Mouse (Mus musculus) testis, postnatal 10 days (tissue): Measurements from ENCODE around the gene Tssk3.
"Not testable (repeated sequence)": the region's sequence is repeated elsewhere in the genome, so short reads cannot be mapped to it uniquely, and the experiment has no call there.

ENCODE experiments used
- DNase-seq: peaks from one replicate; pipeline ENCODE4 v3.0.0; 2021; ENCODE audit warnings: low spot score

The Tssk3 gene

DNA sequence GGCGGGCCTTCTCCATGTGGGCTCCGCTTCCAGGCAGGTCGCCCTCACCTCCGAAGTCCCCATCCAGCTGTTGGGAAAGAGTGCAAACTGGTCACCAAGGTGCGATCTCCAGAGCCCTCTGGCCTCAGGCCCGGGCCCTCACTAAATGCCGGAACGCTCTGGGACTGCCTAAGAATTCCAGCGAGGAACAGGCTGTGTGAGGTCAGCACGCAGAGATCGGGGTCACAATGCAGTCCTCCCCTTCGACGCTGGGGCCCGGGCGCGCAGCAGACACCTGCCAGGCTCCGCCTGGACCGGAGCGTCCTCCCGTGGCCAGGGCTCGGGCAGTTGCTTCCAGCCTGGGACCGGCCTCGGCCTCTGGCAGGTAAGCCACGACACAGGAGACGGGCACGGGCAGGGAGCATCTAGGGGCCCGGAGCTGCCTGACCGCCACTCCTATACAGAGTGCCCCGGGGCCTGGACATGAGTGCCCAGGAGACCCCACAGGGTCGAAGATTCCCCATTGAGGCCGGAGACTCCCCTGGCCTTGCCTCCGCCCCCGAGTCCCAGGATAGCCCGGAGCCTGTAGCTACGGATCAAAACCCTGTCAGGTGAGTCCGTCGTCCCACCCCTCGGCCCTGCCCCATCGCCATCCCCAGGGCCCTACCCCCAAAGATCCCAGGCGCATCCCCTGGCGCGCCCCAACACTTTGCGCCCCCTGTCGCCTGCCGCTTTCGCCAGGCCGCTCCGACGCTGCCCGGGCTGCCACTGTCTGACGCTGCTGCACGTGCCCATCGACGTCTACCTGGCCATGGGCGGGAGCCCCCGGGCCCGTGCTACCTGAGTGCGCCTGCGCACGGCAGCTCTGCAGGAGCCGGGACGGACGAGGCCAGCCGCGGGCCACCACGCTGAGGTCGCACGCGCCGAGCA is at the start of gene Tssk3, which contains the start of gene Fam229a:
Gene Tssk3 (minus strand): TSS at position 51 of the 909 bp plus-strand sequence.
Gene Fam229a (plus strand): TSS at position 219 of the 909 bp plus-strand sequence.
- DNase-seq: peak; percentile 70

- DNase-seq: peak; percentile 53
These were observed 49.2 kb upstream of the Tssk3 start for GRCm38 (mm10) chr4:129540012-129540411.

DNA sequence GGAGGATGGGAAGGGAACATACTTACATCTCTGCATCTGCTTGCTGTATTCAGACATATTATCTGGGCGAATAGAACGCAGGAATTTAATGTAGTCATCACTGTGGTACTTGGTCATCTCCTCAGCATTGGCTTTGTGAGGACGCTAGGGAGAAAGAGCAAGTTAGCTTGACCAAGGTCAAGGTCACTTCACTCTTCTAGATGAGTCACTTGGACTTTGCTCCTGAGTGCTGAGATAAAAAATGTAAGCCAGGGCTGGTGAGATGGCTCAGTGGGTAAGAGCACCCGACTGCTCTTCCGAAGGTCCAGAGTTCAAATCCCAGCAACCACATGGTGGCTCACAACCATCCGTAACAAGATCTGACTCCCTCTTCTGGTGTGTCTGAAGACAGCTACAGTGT is 38.1 kb upstream of the Tssk3 start:
- not testable (repeated sequence) for DNase-seq

DNA sequence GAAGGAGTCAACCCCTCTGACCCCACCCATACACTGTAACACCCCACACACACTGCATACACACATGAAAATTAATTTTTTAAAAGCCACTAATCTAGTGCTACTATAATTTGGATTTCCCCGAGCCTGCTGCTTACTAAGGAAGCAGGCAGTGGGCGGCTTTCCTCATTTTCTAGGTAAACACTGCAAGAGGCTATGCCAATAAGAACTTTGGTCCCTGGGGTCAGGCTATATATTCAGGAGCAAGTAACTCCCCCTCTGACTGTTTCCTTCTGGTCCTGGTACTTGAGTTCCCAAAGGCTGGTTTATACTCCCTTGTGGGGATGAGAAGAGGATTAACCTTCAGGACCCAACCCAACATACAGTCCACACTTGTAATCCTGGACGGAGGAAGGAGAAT is 35.1 kb upstream of the Tssk3 start:
- DNase-seq: no peak

DNA sequence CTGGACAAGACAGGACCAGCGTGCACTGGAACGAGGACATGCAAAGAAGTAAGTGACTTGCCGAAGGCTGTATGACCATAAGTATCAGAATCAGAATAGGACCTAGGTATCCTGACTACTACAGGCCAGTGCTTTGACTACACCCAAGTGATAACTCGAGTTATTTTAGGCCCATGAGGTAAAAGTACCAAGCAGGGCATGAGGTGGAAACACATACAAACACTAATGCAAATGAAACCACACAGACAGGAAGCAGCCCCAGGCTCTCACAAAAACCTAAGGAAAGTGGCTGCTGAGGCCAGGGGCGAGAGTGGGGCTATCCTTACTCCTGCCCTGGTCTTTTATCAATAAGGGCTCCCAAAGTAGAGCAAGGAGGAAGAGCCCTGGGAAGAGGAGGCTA is 34.5 kb upstream of the Tssk3 start:
- no peak for DNase-seq

DNA sequence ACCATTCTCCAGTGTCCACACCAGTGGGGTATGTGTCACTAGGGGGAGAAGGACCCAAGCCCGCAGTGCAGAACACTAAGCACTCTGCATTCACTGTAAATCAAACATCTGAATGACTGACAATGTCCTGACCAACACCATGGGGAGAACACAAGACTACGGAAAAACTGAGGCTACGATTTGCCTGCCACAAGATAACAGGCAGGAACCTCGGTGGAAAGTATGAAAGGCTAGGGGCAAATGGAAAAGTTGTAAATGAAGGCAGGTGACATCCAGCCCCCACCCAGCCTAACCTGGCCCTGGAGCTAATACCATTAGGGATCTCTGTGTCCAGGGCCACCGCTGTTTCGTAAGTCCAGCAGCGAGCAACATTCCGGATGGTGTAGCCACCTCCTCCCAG is 27.7 kb upstream of the Tssk3 start:
- DNase-seq: no peak

- no peak for DNase-seq
These were observed 26.1 kb upstream of the Tssk3 start for GRCm38 (mm10) chr4:129516925-129517324.

- peak; percentile 90 for DNase-seq
These were observed 23.6 kb upstream of the Tssk3 start for GRCm38 (mm10) chr4:129514300-129514898.

DNA sequence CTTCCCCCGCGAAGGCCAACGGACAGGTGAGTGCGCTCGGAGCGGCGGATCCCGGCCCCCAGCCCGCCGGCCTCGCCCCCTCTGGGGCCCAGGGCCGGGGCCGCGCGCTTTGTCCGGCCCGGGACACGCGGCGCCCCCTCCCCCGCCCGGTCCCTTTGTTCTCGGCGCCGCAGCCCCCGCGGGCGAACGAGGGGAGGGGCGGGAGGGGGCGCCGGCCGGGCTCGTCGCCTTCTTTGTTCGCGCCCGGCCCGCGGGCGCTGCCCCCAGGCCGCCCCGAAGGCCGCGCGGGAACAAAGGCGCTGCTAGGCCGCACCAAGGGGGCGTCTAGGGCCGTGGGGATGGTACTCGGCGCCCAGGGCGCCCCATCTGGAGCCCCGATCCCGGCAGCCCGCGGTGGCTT is 23.1 kb upstream of the Tssk3 start:
- DNase-seq: peak; percentile 70

DNA sequence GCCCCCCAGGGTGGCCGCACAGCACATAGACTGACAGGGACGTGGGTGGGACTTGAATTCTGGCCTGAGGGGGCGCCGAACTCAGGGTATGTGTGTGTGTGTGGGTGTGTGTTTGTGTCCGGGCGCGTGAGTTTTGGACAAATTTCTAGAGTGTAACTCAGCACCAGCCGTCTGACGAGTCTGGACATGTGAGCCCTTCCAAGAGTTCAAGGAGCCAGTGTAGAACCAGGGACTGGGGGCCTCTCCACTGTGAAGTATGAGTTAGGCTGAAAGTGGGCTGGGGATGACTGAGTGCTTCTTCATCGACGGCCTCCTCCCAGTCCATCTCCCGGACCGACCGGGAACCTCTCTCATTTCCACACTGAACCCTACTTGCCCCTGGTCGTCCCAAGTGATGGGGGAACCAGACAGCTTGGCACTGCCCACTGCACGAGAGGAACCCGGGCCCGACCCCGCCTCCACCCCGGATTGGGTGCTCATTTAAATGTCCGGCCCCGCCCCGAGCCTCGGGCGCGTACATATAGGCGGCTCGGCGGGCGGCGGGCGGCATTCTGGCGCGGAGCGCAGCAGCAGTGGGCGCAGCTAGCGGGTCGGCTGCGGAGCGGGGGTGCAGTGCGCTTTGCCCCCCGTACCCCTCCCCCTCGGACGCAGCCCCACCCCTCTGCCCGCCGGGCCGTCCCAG is 22.4 kb upstream of the Tssk3 start, which contains the start of gene Marcksl1:
Gene Marcksl1 (plus strand): TSS at position 496 of the 682 bp plus-strand sequence.
- DNase-seq: peak; percentile 97

DNA sequence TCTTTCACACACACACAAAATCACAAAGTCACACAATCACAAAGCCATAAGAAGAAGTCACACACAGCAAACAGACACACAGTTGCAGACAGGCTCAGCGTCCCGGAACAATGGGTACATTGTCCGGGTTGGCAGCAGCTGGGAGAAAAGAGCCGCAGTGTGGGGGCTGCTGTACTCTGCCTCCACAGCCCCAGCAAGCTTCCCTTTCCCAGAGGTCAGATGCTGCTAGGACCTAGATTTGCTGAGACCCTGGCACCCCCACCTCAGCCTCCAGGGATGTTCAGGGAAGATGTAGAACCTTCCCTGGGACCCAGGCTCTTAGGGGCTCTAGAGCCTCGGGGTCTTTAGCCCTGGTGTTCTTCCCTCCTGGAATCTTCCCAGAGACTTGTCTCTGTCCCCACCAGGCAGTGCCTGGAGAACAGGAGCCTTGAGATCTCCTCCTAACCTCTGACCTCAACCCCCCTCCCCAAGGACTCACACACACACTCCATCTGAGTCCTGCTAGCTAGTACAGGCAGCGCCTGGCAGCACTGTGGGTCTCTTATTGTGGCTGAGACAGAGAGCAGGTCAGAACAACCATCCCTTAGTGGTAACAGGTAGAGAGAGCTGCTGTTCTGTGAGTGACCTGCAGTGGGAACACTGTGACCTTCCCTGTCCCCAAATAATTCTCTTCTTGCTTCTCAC is 20.7 kb upstream of the Tssk3 start:
- DNase-seq: peak; percentile 51

DNA sequence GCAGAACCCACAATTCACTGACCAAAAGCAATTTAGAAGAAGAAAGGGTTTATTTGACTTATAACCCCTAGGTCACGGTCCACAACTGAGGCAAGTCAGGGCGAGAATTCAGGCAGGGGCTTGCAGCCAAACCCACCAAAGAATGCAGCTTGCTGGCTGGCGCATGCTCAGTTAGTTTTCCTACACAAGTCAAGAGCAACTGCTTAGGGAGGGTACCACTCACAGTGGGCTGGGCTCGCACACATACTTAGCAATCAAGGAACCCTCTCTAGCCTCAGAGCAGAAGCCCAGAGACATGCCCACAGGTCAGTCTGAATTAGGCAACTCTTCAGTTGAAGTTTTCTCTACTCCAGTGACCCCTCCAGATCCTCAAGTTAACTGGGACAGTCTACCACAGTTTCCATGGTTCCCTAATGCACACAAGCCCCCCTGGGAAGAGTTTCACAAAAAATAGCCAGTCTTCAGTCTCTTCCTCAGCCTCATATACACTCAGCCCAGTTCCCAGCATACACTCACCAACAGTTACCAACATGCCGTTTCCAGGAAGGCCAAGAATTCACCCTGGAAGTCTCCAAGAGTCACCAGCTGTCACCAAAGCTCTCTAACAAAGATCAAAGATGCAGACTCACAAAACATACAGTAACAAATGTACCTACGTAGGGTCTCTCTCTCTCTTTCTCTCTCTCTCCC is 20.0 kb upstream of the Tssk3 start:
- DNase-seq: no peak

- peak; percentile 47 for DNase-seq
These were observed 18.8 kb upstream of the Tssk3 start for GRCm38 (mm10) chr4:129509650-129510049.

DNA sequence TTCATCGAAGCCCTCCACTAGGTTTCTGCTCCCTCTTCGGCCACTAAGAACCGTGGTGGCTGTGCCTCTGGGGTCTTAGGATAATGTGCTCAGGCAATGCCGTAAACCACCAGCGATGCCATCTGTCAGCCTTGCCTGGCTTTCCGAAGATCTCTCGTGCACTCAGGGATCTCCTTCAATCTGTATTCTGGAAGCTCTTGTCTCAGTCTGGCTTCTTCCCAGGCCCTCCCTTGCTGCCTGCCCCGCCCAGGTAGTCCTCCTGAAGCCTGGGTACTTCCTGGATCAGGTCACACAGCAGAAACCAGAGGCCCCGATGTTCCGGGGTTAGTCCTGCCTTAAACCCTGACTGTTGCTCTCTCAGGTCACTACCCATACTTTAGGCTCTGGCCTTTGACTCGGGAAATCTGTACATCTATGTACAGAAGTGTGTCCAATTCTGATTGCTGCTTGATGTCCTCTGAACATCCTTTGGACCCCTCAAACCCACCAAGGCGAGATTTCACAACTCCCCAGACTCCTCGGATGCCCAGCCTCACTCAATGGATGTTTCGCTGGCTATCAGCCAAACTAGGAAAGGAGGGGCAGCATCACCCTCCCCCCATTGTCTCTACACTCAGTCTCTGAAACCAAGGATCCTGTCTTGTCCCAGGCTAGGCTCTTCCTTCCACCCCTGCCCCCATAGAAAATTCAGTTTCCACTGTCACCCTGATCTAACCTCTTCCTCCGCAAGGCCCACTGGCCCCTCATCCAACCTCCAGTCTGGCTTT is 18.2 kb upstream of the Tssk3 start:
- peak; percentile 62 for DNase-seq

GRCm38 (mm10) chr4:129508237-129508515 is 17.4 kb upstream of the Tssk3 start:
- peak; percentile 45 for DNase-seq

DNA sequence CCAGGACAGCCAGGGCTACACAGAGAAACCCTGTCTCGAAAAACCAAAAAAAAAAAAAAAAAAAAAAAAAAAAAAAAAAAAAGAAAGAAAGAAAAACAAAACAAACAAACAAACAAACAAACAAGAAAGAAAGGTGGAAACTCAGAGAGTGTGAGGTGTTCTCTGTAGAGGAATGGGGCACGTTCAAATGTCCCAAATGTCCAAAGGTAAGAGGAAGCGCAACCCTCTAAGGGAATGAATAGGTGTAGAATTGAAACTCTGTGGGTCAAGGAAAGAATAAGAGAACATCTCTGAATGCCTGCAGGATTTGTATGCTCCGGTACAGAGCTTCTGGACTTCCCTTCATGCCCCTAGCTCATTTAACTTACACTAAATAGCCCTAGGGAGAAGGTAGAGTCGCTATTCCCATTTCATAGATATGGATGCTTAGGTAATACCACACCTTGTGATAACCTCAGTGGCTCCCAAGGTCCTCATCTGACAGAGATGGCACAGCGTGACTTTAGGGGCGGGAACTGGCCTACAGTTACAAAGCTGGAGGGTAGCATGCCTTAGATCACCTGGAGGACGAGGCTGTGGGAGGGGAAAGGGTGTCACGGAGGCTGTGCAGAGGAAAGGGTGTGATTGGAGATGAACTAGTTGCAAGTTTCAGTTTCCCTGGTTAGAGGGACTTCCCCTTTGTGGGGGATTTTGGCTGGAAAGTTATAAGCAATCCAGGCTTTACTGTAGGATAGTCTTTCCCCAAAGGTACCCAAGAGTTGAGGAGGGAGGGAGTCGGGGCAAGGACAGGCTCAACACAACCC is 16.8 kb upstream of the Tssk3 start:
- no peak for DNase-seq

- no peak for DNase-seq
These were observed 14.7 kb upstream of the Tssk3 start for GRCm38 (mm10) chr4:129505511-129505910.

DNA sequence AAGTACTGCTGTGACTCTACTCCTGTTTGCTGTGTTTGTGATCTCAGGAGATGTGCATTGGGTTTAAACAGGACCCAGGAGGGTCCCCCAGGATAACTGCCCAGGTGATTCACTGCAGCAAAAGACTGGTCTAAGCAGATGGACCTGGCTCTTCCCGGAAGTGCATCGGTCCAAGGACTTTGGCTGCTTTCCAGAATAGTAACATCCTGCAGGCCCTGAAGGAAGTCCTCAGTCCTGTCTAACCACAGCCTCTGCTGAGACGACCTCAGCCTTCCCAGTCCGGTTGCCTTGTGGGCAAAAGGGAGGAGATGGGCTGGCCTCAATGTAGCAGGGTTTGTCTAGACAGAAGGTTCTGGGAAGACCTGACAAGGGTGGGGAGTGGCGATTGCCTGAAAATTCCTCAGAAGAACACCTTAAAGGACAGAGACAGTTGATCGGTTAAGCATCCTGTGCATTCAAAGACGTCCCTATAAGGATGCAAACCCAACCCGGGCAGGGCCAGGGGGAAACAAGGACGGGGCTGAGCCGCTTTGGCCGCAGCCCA is 12.2 kb upstream of the Tssk3 start:
- no peak for DNase-seq

- DNase-seq: peak; percentile 58
These were observed 11.6 kb upstream of the Tssk3 start for GRCm38 (mm10) chr4:129502327-129502888.
